Mouse (Mus musculus) MEL-GATA-1-ER (cell line): ENCODE measurements around the gene Ugt1a6a.

ENCODE experiments used
- DNase-seq: peaks from one replicate; pipeline ENCODE4 v3.0.0-alpha.2; 2012; ENCODE audit warnings: low read depth; ENCODE audit errors: extremely low read depth

Gene Ugt1a6a

GRCm38 (mm10) chr1:88264237-88264868, 129.7 kb downstream of the Ugt1a6a start:
- DNase-seq = no peak

GRCm38 (mm10) chr1:88264869-88265240, 130.2 kb downstream of the Ugt1a6a start:
- no peak for DNase-seq

- no peak for DNase-seq
Measured at GRCm38 (mm10) chr1:88266123-88266522, 131.5 kb downstream of the Ugt1a6a start.

GRCm38 (mm10) chr1:88267489-88267888, 132.9 kb downstream of the Ugt1a6a start:
- no peak for DNase-seq

- DNase-seq = no peak
Measured at GRCm38 (mm10) chr1:88268070-88268469, 133.5 kb downstream of the Ugt1a6a start.
